Mouse (Mus musculus) cerebellum, adult 2 months (tissue): ENCODE measurements around the gene Piezo1. TPM values are rescaled to one million over a fixed set of nuclear protein-coding genes. Genes with fewer than 3 reads are reported as not detected.
A peak's percentile ranks its signal among the peaks of the same experiment; 100 is the strongest.

Source experiments
- DNase-seq, 2 experiments: peaks; one replicate each; pipeline ENCODE4 v3.0.0; 2021
- H3K27ac ChIP-seq: fragments of 200-500 bp; 2 replicates; pipeline ENCODE4 v1.5.1; 2012; ENCODE audit warnings: low read length, control low read depth, inconsistent platforms; ENCODE audit not compliant: insufficient read depth
- H3K27me3 ChIP-seq: fragments of 200-500 bp; 2 replicates; pipeline ENCODE4 v1.6.1; 2012; ENCODE audit warnings: inconsistent platforms, mild to moderate bottlenecking, low read length, moderate library complexity; ENCODE audit not compliant: control insufficient read depth, insufficient read depth
- H3K4me1 ChIP-seq: fragments of 200-500 bp; 2 replicates; pipeline ENCODE4 v1.6.1; 2011; ENCODE audit warnings: low read length; ENCODE audit not compliant: control insufficient read depth, insufficient read depth
- H3K4me3 ChIP-seq: fragments of 200-500 bp; replicated peaks from 2 replicates; pipeline ENCODE3; 2011; ENCODE audit warnings: mild to moderate bottlenecking, low read depth, low read length, control low read depth; ENCODE audit not compliant: insufficient read depth
- CTCF ChIP-seq: fragments of 200-500 bp; IDR thresholded peaks from 2 replicates; pipeline ENCODE4 v1.5.1; 2011; ENCODE audit warnings: low read depth, mild to moderate bottlenecking, control low read depth, low read length, moderate library complexity, borderline replicate concordance; ENCODE audit not compliant: insufficient read depth
- POLR2A ChIP-seq: fragments of 200-500 bp; IDR thresholded peaks from 2 replicates; pipeline ENCODE4 v1.6.1; 2011; ENCODE audit warnings: low read length, control low read depth, borderline replicate concordance; ENCODE audit not compliant: insufficient read depth
- WGBS: fragments of 180-500 bp; shearing (Covaris S2); methylation state at CpG from one replicate; pipeline ENCODE4 v1.1.7; 2018; 5-methylcytosine and 5-hydroxymethylcytosine counted together
- polyA plus RNA-seq: library from polyadenylated mRNA; depleted of rRNA; stranded (reverse); fragments of >200 nt; gene quantifications from 2 replicates; pipeline ENCODE4 v1.2.3, GENCODE M21; 2012; rRNA removed

Gene Piezo1
- polyA plus RNA-seq = 4.2 and 4.5 TPM in 2 replicates

DNA sequence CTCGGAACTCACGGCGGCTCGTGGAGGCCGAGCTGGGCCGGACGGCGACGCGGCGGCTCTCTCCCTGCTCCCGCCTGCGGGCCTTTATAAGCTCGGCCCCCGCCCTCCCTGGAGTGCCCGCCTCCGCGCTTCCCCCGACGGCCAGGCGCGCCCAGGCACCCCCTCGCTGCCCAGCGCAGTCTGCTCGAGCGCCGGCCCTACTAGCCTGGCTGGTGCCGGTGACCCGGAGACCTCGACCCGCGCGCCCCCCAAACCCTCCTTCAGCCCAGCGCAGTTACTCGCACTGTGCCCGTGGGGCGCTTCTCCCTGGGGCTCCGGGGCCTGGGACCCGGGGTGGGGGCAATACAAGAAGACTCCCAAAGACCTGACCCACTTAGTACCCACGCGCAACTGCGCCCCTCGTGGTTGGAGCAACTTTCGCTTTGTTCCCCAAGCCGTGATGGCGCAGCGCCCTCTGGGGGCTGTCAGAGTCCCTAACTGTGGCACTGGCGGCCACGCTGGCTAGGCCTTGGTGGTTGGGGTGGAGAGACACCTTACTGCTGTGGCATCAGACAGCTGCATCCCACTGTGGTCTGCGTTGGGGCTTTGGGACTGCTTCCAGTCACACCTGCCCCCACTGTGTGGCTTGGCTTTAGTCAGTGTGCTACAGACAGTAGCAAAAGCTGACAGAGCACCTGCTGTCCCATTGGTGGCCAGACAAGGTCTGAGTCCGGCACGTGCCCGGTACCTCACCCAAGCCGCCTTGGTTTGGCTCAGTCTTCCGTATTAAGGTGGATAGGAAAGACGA, at the start of gene Piezo1:
Piezo1 (minus strand) TSS at position 65 of the 787 bp plus-strand sequence.
- TF ChIP-seq CTCF (peak; percentile 79), POLR2A (no peak)
- Histone ChIP-seq H3K27me3 (no peaks in the 10 kb centered on the region; the same call in 1 of the 2 replicates), H3K4me1 (peaks cover 10% of the 10 kb centered on the region; the same call in 1 of the 2 replicates), H3K4me3 (no peak within 1 kb of the TSS), H3K27ac (no peak within 1 kb of the TSS)
- peak; percentile 48 to 58 for DNase-seq
- WGBS = 11% methylated on average over 56 of the region's 56 CpGs

- no peaks in the 10 kb centered on the region for H3K4me1 ChIP-seq
- TF ChIP-seq POLR2A = no peak
- no peak for TF ChIP-seq CTCF
- H3K27ac ChIP-seq = no peak overlapping the region
- no peak overlapping the region for H3K4me3 ChIP-seq
- H3K27me3 ChIP-seq = no peaks in the 10 kb centered on the region
- DNase-seq = no peak
- WGBS = 75% methylated on average over 9 of the region's 9 CpGs
These were observed 49.5 kb upstream of the Piezo1 start for GRCm38 (mm10) chr8:122600666-122601065.

- Histone ChIP-seq H3K4me3 (no peak overlapping the region), H3K27ac (no peak overlapping the region), H3K27me3 (no peaks in the 10 kb centered on the region), H3K4me1 (peaks cover 16% of the 10 kb centered on the region)
- no peak for DNase-seq
- TF ChIP-seq POLR2A (no peak), CTCF (no peak)
- WGBS = 64% methylated on average over 4 of the region's 4 CpGs
These were observed 44.9 kb upstream of the Piezo1 start for GRCm38 (mm10) chr8:122596031-122596430.

- H3K4me3 ChIP-seq = no peak overlapping the region
These were observed 42.8 kb upstream of the Piezo1 start for GRCm38 (mm10) chr8:122593783-122594507.

GRCm38 (mm10) chr8:122593240-122593639, 42.1 kb upstream of the Piezo1 start:
- TF ChIP-seq CTCF = no peak
- TF ChIP-seq POLR2A = no peak
- H3K4me1 ChIP-seq = peaks cover 16% of the 10 kb centered on the region
- 0 out of 2 replicates have a peak overlapping the region, but pooled peaks have one; percentile 25 for H3K27ac ChIP-seq
- WGBS = 71% methylated on average over 12 of the region's 12 CpGs
- no peaks in the 10 kb centered on the region for H3K27me3 ChIP-seq
- no peak for DNase-seq
- no peak overlapping the region for H3K4me3 ChIP-seq

More at GRCm38 (mm10) chr8:122593783-122594507, 42.8 kb upstream of the Piezo1 start:
- DNase-seq = peak; percentile 58 to 59
- Histone ChIP-seq H3K27ac (0 out of 2 replicates have a peak overlapping the region, but pooled peaks have one; percentile 5), H3K27me3 (no peaks in the 10 kb centered on the region), H3K4me1 (peaks cover 16% of the 10 kb centered on the region)
- TF ChIP-seq CTCF = no peak
- TF ChIP-seq POLR2A = no peak
- 24% methylated on average over 19 of the region's 19 CpGs for WGBS

DNA sequence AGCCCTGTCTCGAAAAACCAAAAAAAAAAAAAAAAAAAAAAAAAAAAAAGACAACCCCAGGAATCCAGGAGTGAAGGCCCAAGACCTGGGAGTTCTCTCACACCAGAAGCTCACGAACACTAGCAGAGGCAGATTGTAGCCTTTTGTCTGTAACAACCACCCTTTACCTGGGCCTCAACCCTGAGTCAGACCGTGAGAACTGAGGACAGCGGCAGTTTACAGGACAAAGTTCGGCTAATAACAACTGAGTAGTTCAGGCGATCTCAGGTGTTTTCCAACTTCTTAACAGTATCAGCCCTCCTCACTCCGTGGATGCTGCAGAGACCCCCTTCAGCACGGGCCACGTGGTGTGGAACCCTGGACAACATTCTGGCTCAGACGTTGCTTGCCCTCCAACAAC, 35.6 kb upstream of the Piezo1 start:
- no peak for DNase-seq
- no peak for TF ChIP-seq CTCF
- no peak for TF ChIP-seq POLR2A
- WGBS = 90% methylated on average over 10 of the region's 10 CpGs
- Histone ChIP-seq H3K27ac (no peak overlapping the region), H3K4me1 (no peaks in the 10 kb centered on the region), H3K27me3 (no peaks in the 10 kb centered on the region), H3K4me3 (no peak overlapping the region)

- WGBS = 60% methylated on average over 7 of the region's 7 CpGs
- Histone ChIP-seq H3K4me3 (no peak overlapping the region), H3K27ac (no peak overlapping the region), H3K27me3 (no peaks in the 10 kb centered on the region), H3K4me1 (no peaks in the 10 kb centered on the region)
- no peak for TF ChIP-seq POLR2A
- DNase-seq = no peak
These were observed 35.0 kb upstream of the Piezo1 start for GRCm38 (mm10) chr8:122586171-122586570.
